8 mouse cellular contexts compared by ENCODE assay signal in the genomic region with DNA sequence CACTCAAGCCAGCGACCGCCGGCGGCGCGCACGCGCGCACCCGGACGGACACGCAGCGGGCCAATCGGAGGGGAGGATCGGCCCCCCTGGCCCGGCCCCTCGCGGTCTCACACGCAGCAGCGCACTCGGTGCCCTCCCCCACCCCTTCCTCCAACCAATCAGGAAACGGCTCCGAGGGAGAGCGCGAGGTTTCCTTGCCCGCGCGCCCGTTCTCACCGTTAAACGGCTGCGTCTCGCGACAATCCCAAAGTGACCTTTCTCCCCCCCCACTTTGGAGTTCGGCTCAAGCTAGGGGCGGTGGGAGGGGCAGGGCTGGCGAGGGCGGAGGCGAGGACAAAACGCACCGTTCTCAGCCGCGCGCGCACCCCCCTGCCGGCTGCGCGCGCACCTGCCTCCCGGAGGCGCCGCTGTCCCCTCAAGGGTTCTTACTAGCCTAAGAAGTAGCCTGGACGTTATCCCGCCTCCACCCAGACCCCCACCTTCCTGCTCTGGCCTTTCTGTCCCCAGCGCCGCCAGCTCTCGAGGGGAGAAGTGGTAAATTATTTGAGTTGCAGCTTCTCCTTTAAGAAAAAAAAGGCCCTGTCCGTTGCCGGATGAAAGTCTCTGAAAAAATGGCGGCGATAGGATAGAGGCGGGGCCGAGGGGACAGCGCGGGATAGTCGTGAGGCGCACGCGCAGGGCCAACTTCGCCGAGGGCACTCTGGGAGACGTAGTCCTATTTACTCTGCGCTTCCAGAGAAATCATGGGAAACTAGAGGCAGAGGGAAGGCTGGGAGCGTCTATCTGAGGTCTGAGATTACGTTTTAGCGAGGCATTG. TPM values are rescaled to one million over a fixed set of nuclear protein-coding genes. Genes with fewer than 3 reads are reported as not detected.
A peak's percentile ranks its signal among the peaks of the same experiment; 100 is the strongest.
DNase-seq lines count a peak whose midpoint lies in the region; ATAC-seq lines count a peak whose summit lies in the region.

A gene (minus strand): TSS at position 616 of the 817 bp plus-strand sequence.
A gene (plus strand): TSS at position 683 of the 817 bp plus-strand sequence.

- no peaks in the 10 kb centered on the region for H3K36me3 ChIP-seq in forebrain, embryonic 14.5 days (ENCODE audit: control insufficient read depth, insufficient read depth, low read length)
- no peaks in the 10 kb centered on the region for H3K36me3 ChIP-seq in neural tube, embryonic 15.5 days

- H3K9me3 ChIP-seq in forebrain, embryonic 14.5 days (replicated peaks; ENCODE audit: control insufficient read depth, low read length) = no peaks in the 10 kb centered on the region
- no peaks in the 10 kb centered on the region for H3K9me3 ChIP-seq in neural tube, embryonic 15.5 days (replicated peaks)

- H3K4me1 ChIP-seq in forebrain, embryonic 14.5 days (ENCODE audit: control insufficient read depth, insufficient read depth, low read length) = no peaks in the 10 kb centered on the region; the same call in 1 of the 2 replicates
- peaks cover 21% of the 10 kb centered on the region for H3K4me1 ChIP-seq in neural tube, embryonic 15.5 days

- no peaks in the 10 kb centered on the region for H3K27me3 ChIP-seq in forebrain, embryonic 14.5 days (replicated peaks; ENCODE audit: control insufficient read depth, insufficient read depth, low read length)
- H3K27me3 ChIP-seq in neural tube, embryonic 15.5 days (replicated peaks) = no peaks in the 10 kb centered on the region

- peak within 1 kb of the TSS; percentile 97 for H3K9ac ChIP-seq in forebrain, embryonic 14.5 days (ENCODE audit: low read length)
- peak within 1 kb of the TSS; percentile 99 for H3K9ac ChIP-seq in neural tube, embryonic 15.5 days (replicated peaks)

- H3K4me3 ChIP-seq in forebrain, embryonic 14.5 days (ENCODE audit: low read depth, low read length) = peak within 1 kb of the TSS; percentile 86
- H3K4me3 ChIP-seq in neural tube, embryonic 15.5 days (replicated peaks) = peak within 1 kb of the TSS; percentile 97

- intact Hi-C loops in heart, postnatal 14 days (cut with DNase I) = loop anchor here (2.0 to 5.0 kb wide), 4 partner anchors 73 to 278 kb away; a partner anchor contains a TSS

- H3K27ac ChIP-seq in forebrain, embryonic 14.5 days (ENCODE audit: low read depth, low read length) = peak within 1 kb of the TSS; percentile 99
- peak within 1 kb of the TSS; percentile 100 for H3K27ac ChIP-seq in neural tube, embryonic 15.5 days (replicated peaks)

- WGBS in forebrain, embryonic 14.5 days = under 1% methylated on average over 76 of the region's 76 CpGs
- WGBS in neural tube, embryonic 15.5 days = under 1% methylated on average over 58 of the region's 76 CpGs

- peak within 1 kb of the TSS; percentile 83 for H3K4me2 ChIP-seq in forebrain, embryonic 14.5 days (ENCODE audit: low read length)
- H3K4me2 ChIP-seq in neural tube, embryonic 15.5 days = peak within 1 kb of the TSS; percentile 74

- peak; percentile 98 for DNase-seq in ES-CJ7 (ENCODE audit: low read depth, low spot score)
- peak; percentile 97 for DNase-seq in cerebellum, adult 11 months
- DNase-seq in forebrain, embryonic 14.5 days (ENCODE audit: low spot score) = peak; percentile 100
- DNase-seq in heart, postnatal 14 days = peak; percentile 94 to 98
- peak; percentile 97 for DNase-seq in layer of hippocampus, adult 11-12 months (ENCODE audit: low spot score)
- peak; percentile 98 for DNase-seq in lung, adult 18-20 months
- DNase-seq in testis, postnatal 14 days (ENCODE audit: low spot score) = peak; percentile 98

- peak; percentile 94 for ATAC-seq in forebrain, embryonic 14.5 days
- peak; percentile 96 for ATAC-seq in neural tube, embryonic 15.5 days (ENCODE audit: low FRiP score)

RNA-seq across cellular contexts. Expression of the first gene that starts in this region (rescaled TPM):
- polyA plus RNA-seq in forebrain, embryonic 14.5 days (2014; fragmentation: Nextera tagmentation; extraction: Ambion mirVana) = 7.7 and 8.1 TPM in 2 replicates
- total RNA-seq in heart, postnatal 14 days (2021) = 10 to 100 TPM; 69.4 to 70.8 TPM
- polyA plus RNA-seq in neural tube, embryonic 15.5 days (2015; fragmentation: Nextera tagmentation; extraction: Ambion mirVana) = 12.3 and 12.9 TPM in 2 replicates

RNA-seq across cellular contexts. Expression of the second gene that starts in this region (rescaled TPM):
- 1.2 and 1.4 TPM in 2 replicates for polyA plus RNA-seq in forebrain, embryonic 14.5 days (2014; fragmentation: Nextera tagmentation; extraction: Ambion mirVana)
- 1 to 10 TPM; 1.1 to 1.3 TPM for total RNA-seq in heart, postnatal 14 days (2021)
- 1.2 and 4.0 TPM in 2 replicates for polyA plus RNA-seq in neural tube, embryonic 15.5 days (2015; fragmentation: Nextera tagmentation; extraction: Ambion mirVana)

Comparison
In these comparisons a context has a peak if more than half of its experiments do, and no peak if none do; other contexts are left out.
1. Peak in every context shown above with its lines: DNase-seq, ATAC-seq, H3K4me3 ChIP-seq and H3K27ac ChIP-seq.